Mouse (Mus musculus) B cell, adult 62 days (primary cell): ENCODE measurements around the gene Pigf. TPM values are rescaled to one million over a fixed set of nuclear protein-coding genes. Genes with fewer than 3 reads are reported as not detected.

ENCODE experiments used
- total RNA-seq: library from RNA; stranded (reverse); gene quantifications from 4 replicates; pipeline ENCODE4 v1.2.4, GENCODE M21; 2023

Pigf gene
- 13.0 to 21.4 TPM (median 15.7 TPM) in 4 replicates for total RNA-seq

GRCm38 (mm10) chr17:87025269-87025949 is at the start of gene Pigf, which contains the start of gene Cript:
Gene Pigf, minus strand, starts transcription at chr17:87025406.
Gene Cript, plus strand, starts transcription at chr17:87025550.

GRCm38 (mm10) chr17:86962894-86963585 is 62.2 kb downstream of the Pigf start, which contains the start of gene Rhoq:
Gene Rhoq, plus strand, starts transcription at chr17:86963082.

GRCm38 (mm10) chr17:86947840-86948796 is 77.1 kb downstream of the Pigf start, which contains the start of gene Atp6v1e2:
Gene Atp6v1e2, minus strand, starts transcription at chr17:86947897.

Other genes with a start within 250 kb of the Pigf start
- gene Tmem247, start 108.1 kb downstream of the Pigf start, total RNA-seq = not detected in 4 replicates
- not detected in 4 replicates for gene Atp6v1e2, start 77.5 kb downstream of the Pigf start, total RNA-seq
- gene Rhoq, start 62.3 kb downstream of the Pigf start, total RNA-seq = 47.0 to 65.7 TPM (median 58.8 TPM) in 4 replicates
- gene Cript, start 144 bp upstream of the Pigf start, total RNA-seq = 52.1 to 55.4 TPM (median 54.8 TPM) in 4 replicates
- gene Socs5, start 82.3 kb upstream of the Pigf start, total RNA-seq = 36.5 to 47.2 TPM (median 43.0 TPM) in 4 replicates
- 15.8 to 26.6 TPM (median 18.3 TPM) in 4 replicates for gene Mcfd2, start 240.5 kb upstream of the Pigf start, total RNA-seq